Mouse (Mus musculus) large intestine, adult 2 months (tissue): ENCODE results near the gene D8Ertd738e. TPM values are rescaled to one million over a fixed set of nuclear protein-coding genes. Genes with fewer than 3 reads are reported as not detected.
A peak's percentile ranks its signal among the peaks of the same experiment; 100 is the strongest.
"Not testable (repeated sequence)": the region's sequence is repeated elsewhere in the genome, so short reads cannot be mapped to it uniquely, and the experiment has no call there.

Experiments
- DNase-seq: peaks from one replicate; pipeline ENCODE4 v3.0.0-alpha.2; 2012; ENCODE audit warnings: low read depth, low spot score
- WGBS: fragments of 180-500 bp; shearing (Covaris S2); methylation state at CpG from one replicate; pipeline ENCODE4 v1.1.7; 2018; 5-methylcytosine and 5-hydroxymethylcytosine counted together
- polyA plus RNA-seq: library from polyadenylated mRNA; depleted of rRNA; stranded (reverse); fragments of >200 nt; gene quantifications from 2 replicates; pipeline ENCODE4 v1.2.3, GENCODE M21; 2012; rRNA removed

Gene D8Ertd738e
- polyA plus RNA-seq = 137 and 143 TPM in 2 replicates

DNA sequence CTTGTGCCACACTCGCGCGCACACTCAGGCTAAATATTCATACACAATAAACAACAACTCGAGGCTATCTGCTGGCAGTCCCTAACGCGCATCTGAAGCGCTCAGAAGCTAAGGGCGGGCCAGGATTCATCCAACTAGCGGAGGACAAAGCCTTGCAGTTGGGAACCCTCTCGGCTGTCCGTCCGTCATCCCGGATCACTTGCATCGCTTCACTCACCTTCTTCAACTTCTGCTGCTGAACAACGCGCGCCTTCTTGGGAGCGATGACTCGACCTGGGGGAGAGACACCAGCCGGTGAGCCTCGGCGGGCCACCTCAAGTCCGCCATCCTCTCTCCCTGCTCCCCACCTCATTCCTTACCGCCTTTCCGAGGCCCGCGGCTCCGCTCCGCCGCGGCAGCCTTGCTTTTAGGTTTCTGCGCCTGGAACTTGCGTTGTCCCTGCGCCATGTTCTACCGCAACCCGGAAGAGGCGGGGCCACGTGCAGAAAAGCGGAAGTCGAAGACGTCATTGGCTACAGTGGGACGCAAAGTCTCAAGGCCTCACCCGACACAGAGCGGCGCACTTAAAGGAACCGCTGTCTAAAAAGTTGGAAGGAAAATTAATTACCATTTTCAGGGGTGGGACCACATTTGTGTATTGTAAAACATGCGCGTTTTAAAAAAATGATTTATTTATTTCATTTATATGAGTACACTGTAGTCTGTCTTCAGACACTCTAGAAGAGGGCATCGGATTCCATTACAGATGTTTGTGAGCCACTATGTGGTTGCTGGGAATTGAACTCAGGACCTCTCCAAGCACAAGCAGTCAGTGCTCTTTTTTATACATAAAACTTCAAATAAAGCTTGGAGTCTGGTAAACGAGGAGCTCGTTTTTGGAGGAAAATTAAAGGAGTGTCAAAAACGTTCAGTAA is at the start of gene D8Ertd738e:
TSS of gene D8Ertd738e (minus strand) at position 463 of the 914 bp plus-strand sequence.
- 3% methylated on average over 52 of the region's 52 CpGs for WGBS
- DNase-seq = peak; percentile 86

DNA sequence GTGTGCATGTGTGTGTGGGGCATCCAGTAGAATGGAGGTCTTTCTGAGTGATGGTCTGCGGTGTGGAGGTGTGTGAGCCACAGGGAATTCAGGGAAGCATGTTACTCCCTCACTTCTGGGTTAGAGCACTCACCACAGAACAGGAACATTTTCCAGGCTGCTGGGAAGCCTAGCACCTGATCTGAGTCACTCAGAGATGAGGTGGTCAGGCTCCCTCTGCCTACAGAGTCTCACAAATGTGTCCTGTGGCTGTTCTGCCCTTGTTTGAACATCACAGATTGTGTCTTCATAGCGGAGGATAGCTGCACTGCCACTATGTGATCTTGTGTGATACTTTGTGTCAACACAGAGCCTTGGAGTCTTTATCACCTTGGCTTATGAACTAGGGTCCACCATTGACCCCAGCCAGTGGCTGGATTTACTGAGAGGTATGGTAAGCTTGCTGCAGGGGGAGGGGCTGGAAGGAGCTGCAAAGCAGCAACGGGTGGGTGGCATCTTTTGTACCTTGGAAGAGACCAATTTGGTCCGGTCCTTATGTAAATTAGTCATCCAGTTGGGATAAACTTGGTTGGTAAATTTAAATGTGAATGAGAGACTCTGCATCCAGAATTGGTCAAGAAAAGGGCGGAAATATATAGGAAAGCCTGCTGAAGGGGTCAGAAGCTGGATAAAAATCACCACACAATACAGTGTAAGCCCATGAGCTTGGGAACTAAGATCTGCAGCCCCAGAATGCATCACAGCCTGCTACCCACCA is 47.7 kb upstream of the D8Ertd738e start:
- 69% methylated on average over 5 of the region's 5 CpGs for WGBS
- DNase-seq = no peak

DNA sequence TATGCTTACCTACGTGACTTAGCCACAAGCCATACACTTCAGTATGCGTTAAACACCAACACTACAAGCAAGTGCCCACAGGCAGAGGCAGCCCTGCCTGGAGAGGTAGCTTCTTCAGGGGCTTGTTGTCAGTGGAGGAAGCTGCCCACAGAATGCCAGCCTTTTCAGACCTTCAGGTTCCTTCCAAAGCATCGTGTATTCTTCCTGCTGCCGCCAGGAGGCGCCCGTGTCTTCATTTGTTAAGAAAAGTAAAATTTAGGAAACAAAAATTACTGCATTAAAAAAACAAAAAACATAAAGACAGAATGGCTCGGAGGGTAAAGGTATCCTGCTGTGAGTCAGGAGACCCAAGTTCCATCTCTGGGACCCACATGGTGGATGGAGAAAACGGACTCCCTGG is 42.2 kb upstream of the D8Ertd738e start:
- peak; percentile 29 for DNase-seq
- WGBS = 27% methylated on average over 8 of the region's 8 CpGs

DNA sequence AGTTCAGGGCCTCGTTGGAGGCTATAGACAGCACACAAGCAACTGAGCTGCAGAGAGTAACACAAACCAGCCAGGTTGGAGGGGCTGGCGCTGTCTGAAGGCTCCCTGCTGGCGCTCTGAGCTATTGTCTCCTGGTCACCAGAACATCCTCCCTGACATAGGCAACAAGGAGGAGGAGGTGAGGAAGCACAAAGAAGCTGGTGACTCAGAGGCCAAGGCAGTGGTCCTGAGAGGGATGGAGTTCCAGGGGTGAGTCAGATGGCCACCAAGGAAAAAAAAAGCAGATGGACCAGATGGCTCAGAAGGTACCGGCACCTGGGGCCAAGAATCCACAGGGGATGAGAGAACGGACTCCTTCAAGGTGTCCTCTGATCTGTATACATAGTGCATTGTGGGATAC is 41.6 kb upstream of the D8Ertd738e start:
- DNase-seq = no peak
- 73% methylated on average over 5 of the region's 5 CpGs for WGBS

DNA sequence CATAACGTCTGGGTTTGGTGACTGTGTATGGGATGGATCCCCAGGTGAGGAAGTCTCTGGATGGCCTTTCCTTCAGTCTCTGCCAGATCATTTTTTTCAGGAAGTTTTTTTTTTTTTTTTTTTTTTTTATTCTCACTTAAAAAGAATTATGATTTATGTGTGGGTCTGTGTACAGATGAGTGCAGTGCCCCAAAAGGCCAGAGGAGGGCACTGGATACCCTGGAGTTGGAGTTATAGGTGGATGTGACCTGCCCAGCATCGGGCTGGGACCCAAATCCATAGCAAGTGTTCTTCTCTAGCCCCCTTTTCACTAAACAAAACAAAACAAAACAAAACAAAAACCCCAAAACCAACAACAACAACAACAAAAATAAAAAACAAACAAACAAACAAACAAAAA is 39.4 kb upstream of the D8Ertd738e start:
- 49% methylated on average over 2 of the region's 2 CpGs for WGBS
- no peak for DNase-seq

DNA sequence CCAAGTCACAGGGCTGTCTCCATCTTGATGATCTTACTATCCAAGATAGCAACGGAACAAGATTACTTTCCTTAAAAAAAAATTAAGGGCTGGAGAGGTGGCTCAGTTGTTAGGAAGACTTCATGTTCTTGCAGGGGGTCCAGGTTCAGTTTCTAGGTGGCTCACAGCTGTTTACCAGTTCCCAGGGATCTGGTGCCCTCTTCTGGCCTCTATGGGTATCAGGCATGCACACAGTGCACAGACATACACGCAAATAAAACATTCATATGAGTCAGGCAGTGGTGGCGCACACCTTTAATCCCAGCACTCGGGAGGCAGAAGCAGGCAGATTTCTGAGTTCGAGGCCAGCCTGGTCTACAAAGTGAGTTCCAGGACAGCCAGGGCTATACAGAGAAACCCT is 36.1 kb upstream of the D8Ertd738e start:
- DNase-seq = not testable (repeated sequence)
- WGBS = 58% methylated on average over 5 of the region's 5 CpGs

- 28% methylated on average over 9 of the region's 9 CpGs for WGBS
- DNase-seq = no peak
Measured at GRCm38 (mm10) chr8:84284608-84285063, 35.1 kb upstream of the D8Ertd738e start.

- 66% methylated on average over 10 of the region's 10 CpGs for WGBS
- no peak for DNase-seq
Measured at GRCm38 (mm10) chr8:84280777-84281176, 31.3 kb upstream of the D8Ertd738e start.

DNA sequence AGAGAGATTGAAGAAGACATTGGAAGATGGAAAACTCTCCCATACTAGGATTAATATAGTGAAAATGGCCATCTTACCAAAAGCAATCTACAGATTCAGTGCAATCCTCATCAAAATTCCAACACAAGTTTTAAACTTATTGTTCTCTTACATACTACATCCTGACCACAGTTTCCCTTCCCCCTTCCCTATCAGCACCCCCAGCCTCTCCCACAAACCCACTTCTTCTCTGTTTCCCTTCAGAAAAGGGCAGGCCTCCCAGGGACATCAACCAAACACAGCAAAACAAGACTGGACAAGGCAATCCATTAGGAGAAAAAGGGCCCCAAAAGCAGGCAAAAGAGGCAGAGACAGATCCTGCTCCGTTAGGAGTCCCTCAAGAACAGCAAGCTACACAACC is 26.9 kb upstream of the D8Ertd738e start:
- DNase-seq = no peak
- 64% methylated on average over 1 of the region's 1 CpGs for WGBS

DNA sequence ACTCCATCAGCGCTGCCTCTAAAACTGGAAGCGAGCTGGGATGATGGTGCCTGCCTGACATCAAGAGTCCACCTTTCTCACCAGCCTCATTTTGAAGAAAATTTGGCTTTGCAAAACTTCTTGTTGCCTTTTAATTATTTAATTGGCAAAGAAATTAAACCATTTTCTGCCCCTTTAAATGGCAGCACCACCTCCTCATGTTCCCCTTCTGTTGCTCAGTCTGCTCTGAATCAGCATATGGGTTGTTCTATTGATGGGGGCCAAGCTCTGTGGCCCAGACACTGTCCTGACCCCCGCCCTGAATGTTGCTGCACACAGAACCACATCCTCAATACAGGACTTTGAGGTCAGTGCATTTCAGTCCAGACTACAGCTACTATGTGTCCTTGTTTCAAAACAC is 24.4 kb upstream of the D8Ertd738e start:
- no peak for DNase-seq
- WGBS = 81% methylated on average over 3 of the region's 3 CpGs

DNA sequence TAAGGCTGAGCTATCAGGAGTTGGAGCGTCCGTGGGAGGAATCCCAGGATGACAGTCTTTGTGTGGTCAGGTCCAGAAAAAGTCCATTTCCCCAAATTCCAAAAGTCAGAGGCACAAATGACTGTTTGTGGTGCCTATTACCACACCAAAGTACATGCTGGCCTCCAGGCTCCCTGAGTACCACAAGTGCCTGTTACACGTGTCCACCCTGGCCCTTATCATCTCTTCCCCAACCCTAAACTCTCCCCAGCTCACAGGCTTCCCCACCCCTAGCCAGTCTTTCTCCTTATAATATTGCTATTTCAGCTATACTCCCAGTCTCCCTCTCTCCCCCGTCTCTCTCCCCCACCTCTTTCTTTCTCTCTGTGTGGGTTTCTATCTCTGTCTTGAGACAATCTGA is 22.8 kb upstream of the D8Ertd738e start:
- 85% methylated on average over 4 of the region's 4 CpGs for WGBS
- DNase-seq = no peak

DNA sequence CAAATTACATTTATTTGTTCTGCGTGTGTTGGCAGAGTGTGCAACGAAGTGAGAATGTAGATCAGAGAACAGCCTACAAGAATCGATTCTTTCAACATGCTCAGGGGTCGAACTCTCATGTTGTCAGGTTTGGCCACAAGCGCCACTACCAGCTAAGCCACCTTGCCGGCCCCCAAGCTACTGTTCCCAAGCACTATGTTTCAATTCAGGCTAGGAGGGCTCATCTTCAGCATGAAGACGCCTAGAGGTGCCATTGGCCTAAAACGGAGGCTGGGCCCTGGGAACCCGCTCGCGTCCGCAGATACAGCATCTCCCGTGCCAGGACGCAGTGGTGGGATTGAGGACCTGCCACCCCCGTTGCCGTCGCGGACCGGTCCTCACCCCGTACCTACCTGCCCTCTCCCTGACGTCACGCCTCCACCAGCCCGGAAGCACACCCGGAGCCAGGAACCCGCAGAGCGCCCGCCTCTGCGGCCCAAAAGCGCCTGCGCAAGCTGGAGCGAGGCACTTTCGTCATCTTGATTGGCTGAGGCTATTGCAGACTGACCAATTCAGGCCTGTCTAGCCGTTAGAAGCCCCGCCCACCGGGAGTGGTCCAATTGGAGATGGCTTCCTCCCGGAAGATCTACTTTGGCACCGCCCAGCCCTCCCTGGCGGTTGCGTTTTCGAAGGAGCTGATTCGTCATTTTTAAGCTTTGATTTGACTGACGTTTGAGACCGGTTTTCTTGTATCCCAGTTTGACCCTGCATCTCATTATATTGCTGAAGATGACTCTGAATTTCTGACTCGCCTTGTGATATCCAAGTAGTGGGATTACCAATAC is 20.6 kb upstream of the D8Ertd738e start, which contains the start of gene Ccdc130:
TSS of gene Ccdc130 (minus strand) at position 431 of the 824 bp plus-strand sequence.
- peak; percentile 98 for DNase-seq
- WGBS = under 1% methylated on average over 44 of the region's 44 CpGs

GRCm38 (mm10) chr8:84261098-84261497 is 11.6 kb upstream of the D8Ertd738e start:
- no peak for DNase-seq
- whole genome bisulfite sequencing = 92% methylated on average over 4 of the region's 4 CpGs

DNA sequence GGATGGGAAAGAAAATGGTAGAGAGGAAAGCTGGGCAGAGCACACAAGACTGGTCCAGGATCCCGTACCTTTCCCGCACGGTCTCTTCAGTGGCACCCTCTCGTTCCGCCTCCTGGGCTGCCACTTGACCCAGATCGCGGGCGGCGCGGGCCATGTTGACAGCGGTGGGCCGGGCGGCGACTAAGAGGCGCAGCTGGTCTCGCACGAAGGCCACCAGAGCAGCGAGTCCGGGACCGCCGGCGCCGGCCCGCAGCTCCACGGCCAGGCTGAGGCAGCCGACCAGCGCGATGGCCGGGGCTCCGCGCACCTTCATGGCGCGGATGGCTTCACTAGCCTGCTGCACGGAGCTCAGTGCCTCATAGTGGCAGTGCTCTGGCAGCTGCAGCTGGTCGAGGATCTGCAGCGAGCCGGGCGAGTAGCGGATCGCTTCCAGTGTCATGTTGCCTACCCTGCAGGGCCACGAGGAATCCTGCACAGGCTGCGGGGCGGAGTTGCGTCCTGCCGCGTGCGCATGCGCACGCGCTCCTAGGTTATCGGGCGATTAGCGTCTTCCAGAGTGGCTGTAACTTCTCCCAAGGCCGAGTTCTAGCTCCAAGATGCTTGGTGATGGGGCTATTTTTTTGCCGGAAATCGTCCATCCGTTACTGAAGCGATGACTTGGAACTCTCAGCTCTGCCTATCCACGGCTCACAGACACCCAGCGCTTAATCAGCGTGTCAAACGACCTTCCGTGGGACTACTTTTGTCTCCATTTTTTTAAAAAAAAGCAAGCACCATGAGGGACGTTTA is 7.5 kb upstream of the D8Ertd738e start, which contains the start of gene Mri1:
TSS of gene Mri1 (minus strand) at position 505 of the 789 bp plus-strand sequence.
- under 1% methylated on average over 64 of the region's 64 CpGs for WGBS
- DNase-seq = peak; percentile 57

DNA sequence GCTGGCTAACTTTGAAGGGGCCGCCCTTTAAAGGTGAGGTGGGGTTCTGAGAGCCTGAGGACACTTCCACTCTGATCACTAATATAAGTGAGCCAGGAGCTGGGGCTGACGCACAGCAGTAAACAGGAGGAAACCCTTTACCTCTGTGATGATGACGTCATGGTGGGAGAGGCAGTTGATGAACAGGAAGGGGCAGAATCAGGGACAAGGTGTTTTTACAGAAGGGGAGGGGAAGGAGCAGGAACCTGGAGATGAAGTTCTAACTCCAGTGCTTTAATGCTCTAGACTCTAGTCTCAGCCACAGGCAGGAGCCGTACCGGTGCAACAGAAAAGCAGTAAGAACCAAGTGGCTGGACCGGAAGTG is 6.9 kb upstream of the D8Ertd738e start:
- 10% methylated on average over 6 of the region's 6 CpGs for WGBS
- peak; percentile 73 for DNase-seq

GRCm38 (mm10) chr8:84255858-84256257 is 6.3 kb upstream of the D8Ertd738e start:
- WGBS = 82% methylated on average over 3 of the region's 3 CpGs
- no peak for DNase-seq

DNA sequence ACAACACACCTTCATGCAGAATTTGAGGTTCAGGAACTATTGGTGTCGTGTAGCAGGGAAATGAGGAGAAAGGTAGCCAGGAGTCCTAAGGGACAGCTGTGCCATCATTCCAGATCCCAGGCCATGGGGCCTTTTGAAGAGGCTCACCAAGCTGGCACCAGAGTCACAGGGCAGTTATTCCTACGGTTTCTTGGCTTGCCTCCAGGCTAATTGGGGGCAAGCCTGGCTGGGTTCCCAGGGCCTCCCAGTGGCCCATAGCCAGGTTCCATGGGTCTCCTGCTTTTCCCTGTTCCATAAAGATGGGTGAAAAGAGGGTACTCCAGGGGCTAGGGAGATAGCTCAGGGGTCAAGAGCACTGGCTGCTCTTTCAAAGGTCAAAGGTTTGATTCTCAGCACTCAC is 7.7 kb downstream of the D8Ertd738e start:
- peak; percentile 24 for DNase-seq
- WGBS = 23% methylated on average over 2 of the region's 2 CpGs

DNA sequence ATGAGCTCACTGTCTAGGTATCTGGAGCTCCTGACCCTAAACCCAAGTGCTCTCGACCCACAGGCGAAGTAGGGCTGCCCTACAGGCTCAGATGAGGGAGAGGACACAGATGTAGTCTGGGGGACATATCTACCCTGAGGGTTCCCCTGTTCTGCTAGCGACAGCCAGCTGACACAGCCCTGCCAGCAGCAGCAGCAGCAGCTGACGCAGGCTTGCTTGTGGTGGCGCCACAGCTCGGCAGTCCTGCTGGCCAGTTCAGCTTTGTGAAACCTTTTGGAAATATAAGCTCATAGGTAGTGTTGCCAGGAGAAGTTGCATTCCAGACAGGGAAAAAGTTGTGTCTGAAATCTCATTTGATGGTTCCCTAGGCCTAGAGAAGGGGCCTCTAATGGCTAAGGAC is 8.4 kb downstream of the D8Ertd738e start:
- DNase-seq = no peak
- WGBS = 68% methylated on average over 6 of the region's 6 CpGs
